Mouse (Mus musculus): Measurements from ENCODE around the gene Htr1a. TPM values are rescaled to one million over a fixed set of nuclear protein-coding genes. Genes with fewer than 3 reads are reported as not detected.

Gene Htr1a
- polyA plus RNA-seq (2016; fragmentation: Nextera tagmentation; extraction: Ambion mirVana), result not detected in 2 replicates

DNA sequence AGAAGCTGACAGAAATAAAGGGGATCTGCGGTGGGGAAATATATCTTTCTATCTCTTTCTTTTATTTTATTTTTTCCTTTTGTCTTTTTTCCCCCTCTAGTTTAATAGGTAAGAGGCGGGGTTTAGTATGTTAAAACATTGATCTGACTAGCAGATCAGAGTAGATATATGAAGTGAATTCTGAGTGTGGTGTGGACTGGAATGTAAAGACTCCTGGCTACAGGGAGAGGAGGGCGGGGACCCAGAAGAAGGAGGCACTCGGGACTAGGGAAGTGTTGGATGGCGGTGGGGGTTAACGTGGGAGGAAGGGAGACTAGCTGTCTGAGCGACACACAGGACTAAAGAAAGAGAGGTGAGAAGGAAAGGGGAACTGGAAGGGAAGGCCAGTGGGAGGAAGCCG lies at the start of gene Htr1a:
Gene Htr1a, plus strand, starts transcription at position 301 of the 400 bp plus-strand sequence.
- H3K9ac ChIP-seq, result no peak within 1 kb of the TSS
- H3K27ac ChIP-seq (ENCODE audit: poor library complexity, severe bottlenecking), result no peak within 1 kb of the TSS
- no peaks in the 10 kb centered on the region; the same call in 1 of the 2 replicates for H3K9me3 ChIP-seq (replicated peaks)
- peaks cover 45% of the 10 kb centered on the region for H3K27me3 ChIP-seq (replicated peaks)
- no peak for ATAC-seq (ENCODE audit: insufficient number of reproducible peaks, low FRiP score)
- no peak within 1 kb of the TSS for H3K4me3 ChIP-seq
- H3K36me3 ChIP-seq, result no peaks in the 10 kb centered on the region
- WGBS, result 8% methylated on average over 8 of the region's 8 CpGs
- H3K4me2 ChIP-seq, result no peak within 1 kb of the TSS
- no peaks in the 10 kb centered on the region for H3K4me1 ChIP-seq (replicated peaks)

GRCm38 (mm10) chr13:105411535-105412326 lies 31.7 kb upstream of the Htr1a start:
- H3K4me3 ChIP-seq, result no peak overlapping the region
- WGBS, result 71% methylated on average over 10 of the region's 10 CpGs
- H3K9me3 ChIP-seq (replicated peaks), result no peaks in the 10 kb centered on the region
- H3K4me1 ChIP-seq (replicated peaks), result no peaks in the 10 kb centered on the region
- no peaks in the 10 kb centered on the region for H3K36me3 ChIP-seq
- no peak overlapping the region for H3K9ac ChIP-seq
- H3K4me2 ChIP-seq, result no peak overlapping the region
- no peaks in the 10 kb centered on the region for H3K27me3 ChIP-seq (replicated peaks)
- H3K27ac ChIP-seq (ENCODE audit: poor library complexity, severe bottlenecking), result no peak overlapping the region
- ATAC-seq (ENCODE audit: insufficient number of reproducible peaks, low FRiP score), result no peak

- H3K4me3 ChIP-seq, result no peak overlapping the region
- no peak overlapping the region for H3K27ac ChIP-seq (ENCODE audit: poor library complexity, severe bottlenecking)
- H3K4me1 ChIP-seq (replicated peaks), result no peaks in the 10 kb centered on the region
- no peak overlapping the region for H3K9ac ChIP-seq
- WGBS, result 82% methylated on average over 3 of the region's 3 CpGs
- no peak overlapping the region for H3K4me2 ChIP-seq
- no peak for ATAC-seq (ENCODE audit: insufficient number of reproducible peaks, low FRiP score)
- no peaks in the 10 kb centered on the region for H3K36me3 ChIP-seq
- no peaks in the 10 kb centered on the region for H3K27me3 ChIP-seq (replicated peaks)
- no peaks in the 10 kb centered on the region for H3K9me3 ChIP-seq (replicated peaks)
Observed at GRCm38 (mm10) chr13:105412327-105412722, 31.1 kb upstream of the Htr1a start.

DNA sequence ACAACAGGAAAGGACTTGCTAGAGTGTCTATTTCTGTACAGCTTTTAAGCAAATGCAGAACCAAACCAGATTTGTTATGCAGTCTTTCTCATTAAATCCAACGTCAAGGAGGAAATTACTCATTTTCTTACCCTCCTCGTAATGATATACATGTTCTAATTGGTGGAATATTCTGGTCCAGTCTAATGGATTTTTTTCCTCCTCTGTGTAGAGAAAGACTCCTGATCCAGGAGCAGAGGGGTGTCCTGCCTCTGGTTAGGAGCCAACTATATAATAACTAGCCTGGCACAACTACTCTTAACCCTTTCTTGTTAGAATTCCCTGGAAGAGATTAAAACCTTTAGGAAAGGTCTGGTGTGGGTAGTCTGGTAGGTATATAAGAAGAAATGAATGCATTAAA lies 10.3 kb upstream of the Htr1a start:
- Histone ChIP-seq H3K9ac (no peak overlapping the region), H3K4me3 (no peak overlapping the region), H3K36me3 (no peaks in the 10 kb centered on the region), H3K27me3 (replicated peaks) (no peaks in the 10 kb centered on the region), H3K27ac (ENCODE audit: poor library complexity, severe bottlenecking) (no peak overlapping the region), H3K4me2 (no peak overlapping the region), H3K4me1 (replicated peaks) (no peaks in the 10 kb centered on the region), H3K9me3 (replicated peaks) (no peaks in the 10 kb centered on the region)
- WGBS, result 74% methylated on average over 2 of the region's 2 CpGs
- no peak for ATAC-seq (ENCODE audit: insufficient number of reproducible peaks, low FRiP score)

GRCm38 (mm10) chr13:105433630-105434029 lies 9.8 kb upstream of the Htr1a start:
- no peak overlapping the region for H3K9ac ChIP-seq
- H3K4me1 ChIP-seq (replicated peaks), result no peaks in the 10 kb centered on the region
- no peak overlapping the region for H3K4me3 ChIP-seq
- ATAC-seq (ENCODE audit: insufficient number of reproducible peaks, low FRiP score), result no peak
- H3K9me3 ChIP-seq (replicated peaks), result no peaks in the 10 kb centered on the region
- no peaks in the 10 kb centered on the region for H3K27me3 ChIP-seq (replicated peaks)
- 88% methylated on average over 1 of the region's 1 CpGs for WGBS
- H3K36me3 ChIP-seq, result no peaks in the 10 kb centered on the region
- no peak overlapping the region for H3K4me2 ChIP-seq
- no peak overlapping the region for H3K27ac ChIP-seq (ENCODE audit: poor library complexity, severe bottlenecking)

DNA sequence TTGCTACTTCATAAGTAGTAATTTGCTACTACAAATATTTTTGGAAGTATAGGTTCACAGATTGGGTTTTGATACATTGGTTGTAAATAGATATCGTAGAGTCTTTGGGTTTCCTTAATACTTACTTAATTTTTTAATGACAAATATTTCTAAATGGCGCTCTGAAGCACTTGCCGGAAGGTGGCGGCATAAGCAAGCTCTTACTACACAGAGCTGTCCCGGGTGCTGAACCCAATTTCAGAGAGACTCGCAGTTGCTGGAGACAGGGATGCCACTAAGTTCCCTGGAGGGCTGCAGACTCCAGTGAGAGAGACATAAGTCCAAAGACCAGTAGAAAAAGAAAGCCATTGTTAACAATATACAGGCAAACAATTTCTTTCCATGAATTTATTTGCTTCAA lies 863 bp upstream of the Htr1a start:
- H3K9ac ChIP-seq, result no peak overlapping the region
- H3K9me3 ChIP-seq (replicated peaks), result no peaks in the 10 kb centered on the region
- no peaks in the 10 kb centered on the region for H3K4me1 ChIP-seq (replicated peaks)
- no peak overlapping the region for H3K4me2 ChIP-seq
- WGBS, result 2% methylated on average over 6 of the region's 6 CpGs
- no peaks in the 10 kb centered on the region for H3K36me3 ChIP-seq
- ATAC-seq (ENCODE audit: insufficient number of reproducible peaks, low FRiP score), result no peak
- H3K27ac ChIP-seq (ENCODE audit: poor library complexity, severe bottlenecking), result no peak overlapping the region
- H3K4me3 ChIP-seq, result no peak overlapping the region
- peaks cover 43% of the 10 kb centered on the region for H3K27me3 ChIP-seq (replicated peaks)

DNA sequence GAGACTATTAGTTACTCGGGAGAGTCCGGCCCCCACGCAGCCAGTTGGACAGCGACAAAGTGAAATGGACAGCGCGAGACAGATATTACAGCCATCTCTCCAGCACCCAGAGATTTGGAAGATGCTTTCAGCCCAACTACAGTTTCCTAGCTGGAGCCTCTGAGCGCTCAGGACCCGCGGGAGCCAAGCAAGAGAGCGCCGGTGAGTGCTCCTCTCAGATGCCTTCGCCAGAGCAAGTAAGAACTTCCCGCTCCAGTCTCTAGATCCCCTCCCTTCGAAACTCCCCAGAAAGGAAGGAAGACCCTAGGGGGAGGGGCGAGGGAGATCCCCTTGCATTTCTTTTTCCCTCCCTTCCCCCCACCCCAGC lies 415 bp downstream of the Htr1a start:
- Histone ChIP-seq H3K4me3 (no peak overlapping the region), H3K36me3 (no peaks in the 10 kb centered on the region), H3K4me1 (replicated peaks) (no peaks in the 10 kb centered on the region), H3K27ac (ENCODE audit: poor library complexity, severe bottlenecking) (no peak overlapping the region), H3K9ac (no peak overlapping the region), H3K9me3 (replicated peaks) (no peaks in the 10 kb centered on the region; the same call in 1 of the 2 replicates), H3K27me3 (replicated peaks) (peaks cover 47% of the 10 kb centered on the region), H3K4me2 (no peak overlapping the region)
- ATAC-seq (ENCODE audit: insufficient number of reproducible peaks, low FRiP score), result no peak
- WGBS, result 1% methylated on average over 15 of the region's 15 CpGs

DNA sequence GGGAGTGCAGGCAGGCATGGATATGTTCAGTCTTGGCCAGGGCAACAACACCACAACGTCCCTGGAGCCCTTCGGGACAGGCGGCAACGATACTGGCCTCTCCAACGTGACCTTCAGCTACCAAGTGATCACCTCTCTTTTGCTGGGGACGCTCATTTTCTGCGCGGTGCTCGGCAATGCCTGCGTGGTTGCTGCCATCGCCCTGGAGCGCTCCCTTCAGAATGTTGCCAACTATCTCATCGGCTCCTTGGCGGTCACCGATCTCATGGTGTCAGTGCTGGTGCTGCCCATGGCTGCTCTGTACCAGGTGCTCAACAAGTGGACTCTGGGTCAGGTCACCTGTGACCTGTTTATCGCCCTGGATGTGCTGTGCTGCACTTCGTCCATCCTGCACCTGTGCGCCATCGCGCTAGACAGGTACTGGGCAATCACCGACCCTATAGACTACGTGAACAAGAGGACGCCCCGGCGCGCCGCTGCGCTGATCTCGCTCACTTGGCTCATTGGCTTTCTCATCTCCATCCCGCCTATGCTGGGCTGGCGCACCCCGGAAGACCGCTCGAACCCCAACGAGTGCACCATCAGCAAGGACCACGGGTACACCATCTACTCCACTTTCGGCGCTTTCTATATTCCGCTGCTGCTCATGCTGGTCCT lies 927 bp downstream of the Htr1a start:
- H3K4me1 ChIP-seq (replicated peaks), result no peaks in the 10 kb centered on the region
- H3K9me3 ChIP-seq (replicated peaks), result no peaks in the 10 kb centered on the region; the same call in 1 of the 2 replicates
- H3K4me3 ChIP-seq, result no peak overlapping the region
- H3K27ac ChIP-seq (ENCODE audit: poor library complexity, severe bottlenecking), result no peak overlapping the region
- H3K36me3 ChIP-seq, result no peaks in the 10 kb centered on the region
- ATAC-seq (ENCODE audit: insufficient number of reproducible peaks, low FRiP score), result 0 out of 2 replicates have a peak, but pooled peaks have one; percentile 22
- no peak overlapping the region for H3K4me2 ChIP-seq
- WGBS, result 1% methylated on average over 39 of the region's 39 CpGs
- H3K27me3 ChIP-seq (replicated peaks), result peaks cover 47% of the 10 kb centered on the region
- H3K9ac ChIP-seq, result no peak overlapping the region

DNA sequence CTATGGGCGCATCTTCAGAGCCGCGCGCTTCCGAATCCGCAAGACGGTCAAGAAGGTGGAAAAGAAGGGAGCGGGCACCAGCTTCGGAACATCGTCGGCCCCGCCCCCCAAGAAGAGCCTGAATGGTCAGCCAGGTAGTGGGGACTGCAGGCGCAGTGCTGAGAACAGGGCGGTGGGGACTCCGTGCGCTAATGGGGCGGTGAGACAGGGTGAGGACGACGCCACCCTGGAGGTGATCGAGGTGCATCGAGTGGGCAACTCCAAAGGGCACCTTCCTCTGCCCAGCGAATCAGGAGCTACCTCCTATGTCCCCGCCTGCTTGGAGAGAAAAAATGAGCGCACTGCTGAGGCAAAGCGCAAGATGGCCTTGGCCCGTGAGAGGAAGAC lies 1.4 kb downstream of the Htr1a start:
- 1% methylated on average over 26 of the region's 26 CpGs for WGBS
- H3K4me2 ChIP-seq, result no peak overlapping the region

DNA sequence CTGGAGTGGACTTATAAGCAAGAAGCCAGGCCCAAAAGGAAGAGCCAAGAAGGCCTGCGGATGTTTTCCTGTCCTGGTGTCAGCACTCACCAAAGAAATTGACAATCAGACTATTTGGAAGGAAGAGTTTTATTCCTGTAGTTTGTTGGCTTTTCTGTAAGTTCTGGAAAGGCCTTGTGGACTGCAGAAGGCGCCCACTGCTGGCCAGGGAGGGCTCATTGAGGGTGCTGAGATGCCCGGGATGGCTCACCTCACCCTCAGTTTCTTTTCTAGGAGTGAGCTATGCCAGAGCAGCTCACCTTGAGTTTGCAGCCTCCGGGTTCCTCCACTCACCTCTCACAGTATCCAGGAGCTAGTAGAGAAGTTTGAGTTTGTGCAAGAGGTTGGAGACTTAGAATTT lies 2.8 kb downstream of the Htr1a start:
- ATAC-seq (ENCODE audit: insufficient number of reproducible peaks, low FRiP score), result no peak
- Histone ChIP-seq H3K4me1 (replicated peaks) (no peaks in the 10 kb centered on the region), H3K4me3 (no peak overlapping the region), H3K9ac (no peak overlapping the region), H3K27me3 (replicated peaks) (peaks cover 47% of the 10 kb centered on the region), H3K36me3 (no peaks in the 10 kb centered on the region), H3K27ac (ENCODE audit: poor library complexity, severe bottlenecking) (no peak overlapping the region), H3K4me2 (no peak overlapping the region), H3K9me3 (replicated peaks) (no peaks in the 10 kb centered on the region; the same call in 1 of the 2 replicates)
- WGBS, result 4% methylated on average over 4 of the region's 4 CpGs

More for the DNA sequence above, 1.4 kb downstream of the Htr1a start:
- Histone ChIP-seq H3K27ac (ENCODE audit: poor library complexity, severe bottlenecking) (no peak overlapping the region), H3K36me3 (no peaks in the 10 kb centered on the region), H3K4me1 (replicated peaks) (no peaks in the 10 kb centered on the region), H3K9me3 (replicated peaks) (no peaks in the 10 kb centered on the region; the same call in 1 of the 2 replicates), H3K27me3 (replicated peaks) (peaks cover 47% of the 10 kb centered on the region), H3K4me3 (no peak overlapping the region), H3K9ac (no peak overlapping the region)
- ATAC-seq (ENCODE audit: insufficient number of reproducible peaks, low FRiP score), result no peak

DNA sequence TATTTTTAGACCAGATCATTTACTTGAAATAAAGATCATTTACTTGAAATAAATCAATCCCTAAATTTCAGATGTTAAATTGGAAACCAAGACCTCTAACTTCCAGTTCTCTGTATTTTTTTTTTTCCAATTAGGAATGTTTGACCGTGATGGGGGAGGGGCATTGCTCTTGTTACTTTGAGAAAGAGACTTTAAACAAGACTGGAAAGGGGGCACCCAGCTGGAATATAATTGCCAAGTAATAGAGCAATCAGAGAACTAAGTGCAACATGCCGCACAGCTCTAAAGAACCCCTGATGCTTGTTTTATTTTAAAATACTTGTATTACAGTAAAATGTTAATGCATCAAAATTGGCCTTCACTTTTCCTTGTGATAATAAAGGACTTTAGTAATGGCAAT lies 4.3 kb downstream of the Htr1a start:
- H3K27me3 ChIP-seq (replicated peaks), result peaks cover 47% of the 10 kb centered on the region
- H3K9me3 ChIP-seq (replicated peaks), result no peaks in the 10 kb centered on the region; the same call in 1 of the 2 replicates
- no peaks in the 10 kb centered on the region for H3K36me3 ChIP-seq
- no peak overlapping the region for H3K9ac ChIP-seq
- no peak overlapping the region for H3K4me3 ChIP-seq
- H3K27ac ChIP-seq (ENCODE audit: poor library complexity, severe bottlenecking), result no peak overlapping the region
- 48% methylated on average over 2 of the region's 2 CpGs for WGBS
- ATAC-seq (ENCODE audit: insufficient number of reproducible peaks, low FRiP score), result no peak
- no peaks in the 10 kb centered on the region for H3K4me1 ChIP-seq (replicated peaks)
- H3K4me2 ChIP-seq, result no peak overlapping the region
